Mouse (Mus musculus): ENCODE data around the gene Krt84.
A peak's percentile ranks its signal among the peaks of the same experiment; 100 is the strongest.

GRCm38 (mm10) chr15:101497181-101497580 is 35.4 kb downstream of the Krt84 start:
- peak; percentile 42; the same call in 1 of the 2 replicates for TF ChIP-seq CTCF (IDR thresholded peaks at IDR 0.05; ENCODE audit: borderline replicate concordance, extremely low read depth, insufficient read depth, insufficient read length)
- no peak for TF ChIP-seq POLR2A (IDR thresholded peaks at IDR 0.05; ENCODE audit: borderline replicate concordance, extremely low read depth, insufficient read depth, insufficient read length, poor library complexity, severe bottlenecking)

Measured in brain, embryonic 14.5 days (tissue).